Mouse (Mus musculus) heart, adult 2 months (tissue): ENCODE results near the gene Wars2.

Experiments used
- CTCF ChIP-seq: fragments of 200-600 bp; IDR thresholded peaks from 2 replicates; pipeline ENCODE4 v1.8.1; 2022; ENCODE audit warnings: antibody characterized with exemption, mild to moderate bottlenecking, moderate library complexity
- POLR2A ChIP-seq: fragments of 200-500 bp; IDR thresholded peaks from 2 replicates; pipeline ENCODE4 v1.6.1; 2011; ENCODE audit warnings: mild to moderate bottlenecking, low read depth, low read length, control low read depth; ENCODE audit not compliant: insufficient read depth

DNA sequence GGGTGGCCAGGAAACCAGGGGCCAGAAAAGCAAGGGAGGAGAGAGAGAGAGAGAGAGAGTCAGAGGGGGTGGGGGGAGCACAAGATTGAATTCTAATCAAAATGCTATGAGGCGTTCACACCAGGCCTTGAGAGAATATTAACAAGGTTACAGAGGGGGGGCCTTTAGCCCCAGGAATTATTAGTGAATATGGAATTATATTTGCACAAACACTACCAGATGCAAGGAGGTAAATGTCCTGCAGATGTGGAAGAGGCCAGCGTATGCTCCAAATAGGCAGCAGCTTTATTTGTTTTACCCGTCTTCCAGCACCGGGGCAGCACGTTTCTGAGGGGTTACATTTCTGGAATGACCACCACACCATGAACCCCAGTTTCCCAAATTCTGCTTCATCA, 29.7 kb upstream of the Wars2 start:
- TF ChIP-seq CTCF (no peak), POLR2A (no peak)
